Mouse (Mus musculus): ENCODE results near the gene Sars2. TPM values are rescaled to one million over a fixed set of nuclear protein-coding genes. Genes with fewer than 3 reads are reported as not detected.

The Sars2 gene
- polyA plus RNA-seq, 1 experiment = 19.0 TPM

GRCm38 (mm10) chr7:28775129-28775528 is 33.3 kb downstream of the Sars2 start:
- 89% methylated on average over 7 of the region's 7 CpGs for WGBS
- no peaks in the 10 kb centered on the region for H3K27me3 ChIP-seq (ENCODE audit: control insufficient read depth, insufficient read depth, low read length)

GRCm38 (mm10) chr7:28778825-28779224 is 37.0 kb downstream of the Sars2 start:
- no peak overlapping the region for H3K4me3 ChIP-seq (ENCODE audit: low read depth, low read length)
- 84% methylated on average over 9 of the region's 9 CpGs for WGBS
- H3K36me3 ChIP-seq (ENCODE audit: control insufficient read depth, insufficient read depth, low read length) = peaks cover 7% of the 10 kb centered on the region; the same call in 1 of the 2 replicates
- no peaks in the 10 kb centered on the region for H3K27me3 ChIP-seq (ENCODE audit: control insufficient read depth, insufficient read depth, low read length)
- peaks cover 4% of the 10 kb centered on the region; the same call in 1 of the 2 replicates for H3K4me1 ChIP-seq (ENCODE audit: control insufficient read depth, insufficient read depth, insufficient read length, low read length)
- TF ChIP-seq POLR2A (IDR thresholded peaks at IDR 0.05; ENCODE audit: low read depth, low read length) (no peak), CTCF (IDR thresholded peaks at IDR 0.05; ENCODE audit: extremely low read depth, insufficient read length, insufficient replicate concordance, low read depth, low read length) (no peak)
- no peak overlapping the region for H3K27ac ChIP-seq (ENCODE audit: insufficient read depth, low read depth, low read length)

More at GRCm38 (mm10) chr7:28775129-28775528, 33.3 kb downstream of the Sars2 start:
- TF ChIP-seq POLR2A (IDR thresholded peaks at IDR 0.05; ENCODE audit: low read depth, low read length) (no peak), CTCF (IDR thresholded peaks at IDR 0.05; ENCODE audit: extremely low read depth, insufficient read length, insufficient replicate concordance, low read depth, low read length) (no peak)
- H3K4me3 ChIP-seq (ENCODE audit: low read depth, low read length) = no peak overlapping the region
- no peak overlapping the region for H3K27ac ChIP-seq (ENCODE audit: insufficient read depth, low read depth, low read length)
- H3K4me1 ChIP-seq (ENCODE audit: control insufficient read depth, insufficient read depth, insufficient read length, low read length) = peaks cover under 1% of the 10 kb centered on the region; the same call in 1 of the 2 replicates
- H3K36me3 ChIP-seq (ENCODE audit: control insufficient read depth, insufficient read depth, low read length) = peaks cover 8% of the 10 kb centered on the region; the same call in 1 of the 2 replicates

GRCm38 (mm10) chr7:28780067-28780658 is 38.4 kb downstream of the Sars2 start:
- Histone ChIP-seq H3K4me1 (ENCODE audit: control insufficient read depth, insufficient read depth, insufficient read length, low read length) (peaks cover 4% of the 10 kb centered on the region; the same call in 1 of the 2 replicates), H3K27ac (ENCODE audit: insufficient read depth, low read depth, low read length) (peak overlapping the region; percentile 74), H3K36me3 (ENCODE audit: control insufficient read depth, insufficient read depth, low read length) (peaks cover 8% of the 10 kb centered on the region; the same call in 1 of the 2 replicates), H3K4me3 (ENCODE audit: low read depth, low read length) (no peak overlapping the region), H3K27me3 (ENCODE audit: control insufficient read depth, insufficient read depth, low read length) (no peaks in the 10 kb centered on the region)
- 35% methylated on average over 6 of the region's 6 CpGs for WGBS
- TF ChIP-seq CTCF (IDR thresholded peaks at IDR 0.05; ENCODE audit: extremely low read depth, insufficient read length, insufficient replicate concordance, low read depth, low read length) (peak; percentile 87), POLR2A (IDR thresholded peaks at IDR 0.05; ENCODE audit: low read depth, low read length) (no peak)

- no peaks in the 10 kb centered on the region for H3K27me3 ChIP-seq (ENCODE audit: control insufficient read depth, insufficient read depth, low read length)
- peaks cover 13% of the 10 kb centered on the region; the same call in 1 of the 2 replicates for H3K36me3 ChIP-seq (ENCODE audit: control insufficient read depth, insufficient read depth, low read length)
- 71% methylated on average over 7 of the region's 7 CpGs for whole genome bisulfite sequencing
- H3K27ac ChIP-seq (ENCODE audit: insufficient read depth, low read depth, low read length) = peak overlapping the region; percentile 74
- no peak overlapping the region for H3K4me3 ChIP-seq (ENCODE audit: low read depth, low read length)
- peaks cover 4% of the 10 kb centered on the region; the same call in 1 of the 2 replicates for H3K4me1 ChIP-seq (ENCODE audit: control insufficient read depth, insufficient read depth, insufficient read length, low read length)
- TF ChIP-seq POLR2A (IDR thresholded peaks at IDR 0.05; ENCODE audit: low read depth, low read length) = no peak
- TF ChIP-seq CTCF (IDR thresholded peaks at IDR 0.05; ENCODE audit: extremely low read depth, insufficient read length, insufficient replicate concordance, low read depth, low read length) = no peak
Measured at GRCm38 (mm10) chr7:28780857-28781256, 39.1 kb downstream of the Sars2 start.

GRCm38 (mm10) chr7:28781261-28781663 is 39.5 kb downstream of the Sars2 start:
- TF ChIP-seq POLR2A (IDR thresholded peaks at IDR 0.05; ENCODE audit: low read depth, low read length) (no peak), CTCF (IDR thresholded peaks at IDR 0.05; ENCODE audit: extremely low read depth, insufficient read length, insufficient replicate concordance, low read depth, low read length) (no peak)
- Histone ChIP-seq H3K27ac (ENCODE audit: insufficient read depth, low read depth, low read length) (peak overlapping the region; percentile 74), H3K36me3 (ENCODE audit: control insufficient read depth, insufficient read depth, low read length) (peaks cover 13% of the 10 kb centered on the region; the same call in 1 of the 2 replicates), H3K27me3 (ENCODE audit: control insufficient read depth, insufficient read depth, low read length) (no peaks in the 10 kb centered on the region), H3K4me1 (ENCODE audit: control insufficient read depth, insufficient read depth, insufficient read length, low read length) (peaks cover 4% of the 10 kb centered on the region; the same call in 1 of the 2 replicates), H3K4me3 (ENCODE audit: low read depth, low read length) (no peak overlapping the region)
- 81% methylated on average over 8 of the region's 8 CpGs for WGBS

GRCm38 (mm10) chr7:28785161-28785560 is 43.4 kb downstream of the Sars2 start:
- Histone ChIP-seq H3K27ac (ENCODE audit: insufficient read depth, low read depth, low read length) (no peak overlapping the region), H3K4me1 (ENCODE audit: control insufficient read depth, insufficient read depth, insufficient read length, low read length) (peaks cover 4% of the 10 kb centered on the region), H3K27me3 (ENCODE audit: control insufficient read depth, insufficient read depth, low read length) (no peaks in the 10 kb centered on the region), H3K36me3 (ENCODE audit: control insufficient read depth, insufficient read depth, low read length) (peaks cover 7% of the 10 kb centered on the region; the same call in 1 of the 2 replicates), H3K4me3 (ENCODE audit: low read depth, low read length) (no peak overlapping the region)
- TF ChIP-seq CTCF (IDR thresholded peaks at IDR 0.05; ENCODE audit: extremely low read depth, insufficient read length, insufficient replicate concordance, low read depth, low read length) (no peak), POLR2A (IDR thresholded peaks at IDR 0.05; ENCODE audit: low read depth, low read length) (no peak)
- 84% methylated on average over 5 of the region's 5 CpGs for WGBS

- WGBS = 91% methylated on average over 9 of the region's 9 CpGs
- no peak for TF ChIP-seq POLR2A (IDR thresholded peaks at IDR 0.05; ENCODE audit: low read depth, low read length)
- no peak for TF ChIP-seq CTCF (IDR thresholded peaks at IDR 0.05; ENCODE audit: extremely low read depth, insufficient read length, insufficient replicate concordance, low read depth, low read length)
- no peak overlapping the region for H3K27ac ChIP-seq (ENCODE audit: insufficient read depth, low read depth, low read length)
Measured at GRCm38 (mm10) chr7:28787884-28788283, 46.1 kb downstream of the Sars2 start.

More at GRCm38 (mm10) chr7:28787884-28788283, 46.1 kb downstream of the Sars2 start:
- Histone ChIP-seq H3K27me3 (ENCODE audit: control insufficient read depth, insufficient read depth, low read length) (no peaks in the 10 kb centered on the region), H3K36me3 (ENCODE audit: control insufficient read depth, insufficient read depth, low read length) (peaks cover 7% of the 10 kb centered on the region; the same call in 1 of the 2 replicates), H3K4me3 (ENCODE audit: low read depth, low read length) (no peak overlapping the region), H3K4me1 (ENCODE audit: control insufficient read depth, insufficient read depth, insufficient read length, low read length) (peaks cover 5% of the 10 kb centered on the region)

Data from small intestine, adult 2 months (tissue).